Mouse (Mus musculus) neural tube, embryonic 14.5 days (tissue): Measurements from ENCODE around the gene Lmo2. TPM values are rescaled to one million over a fixed set of nuclear protein-coding genes. Genes with fewer than 3 reads are reported as not detected.

Experiments used
- ATAC-seq: fragments of 200-750 bp; cut with Nextera tagmentation; 2 replicates; pipeline ENCODE4 v1.8.0; 2017; ENCODE audit warnings: low read depth, mild to moderate bottlenecking, moderate TSS enrichment, moderate library complexity
- H3K27ac ChIP-seq: fragments of 300-500 bp; sonication (generic); 2 replicates; pipeline ENCODE4 v1.5.1; 2014; ENCODE audit warnings: low read depth, mild to moderate bottlenecking, control low read depth, low read length, moderate library complexity, mixed read lengths
- H3K27me3 ChIP-seq: fragments of 300-500 bp; sonication (generic); 2 replicates; pipeline ENCODE4 v1.6.1; 2014; ENCODE audit warnings: low read length; ENCODE audit not compliant: control insufficient read depth, insufficient read depth
- H3K36me3 ChIP-seq: fragments of 300-500 bp; sonication (generic); 2 replicates; pipeline ENCODE4 v1.6.1; 2014; ENCODE audit warnings: low read length, mixed read lengths; ENCODE audit not compliant: control insufficient read depth, insufficient read depth
- H3K4me1 ChIP-seq: fragments of 300-500 bp; sonication (generic); 2 replicates; pipeline ENCODE4 v1.6.1; 2014; ENCODE audit warnings: low read length; ENCODE audit not compliant: control insufficient read depth, insufficient read depth
- H3K4me2 ChIP-seq: fragments of 300-500 bp; sonication (generic); 2 replicates; pipeline ENCODE4 v1.6.1; 2014; ENCODE audit warnings: mild to moderate bottlenecking, low read depth, low read length, control low read depth
- H3K4me3 ChIP-seq: fragments of 300-500 bp; sonication (generic); 2 replicates; pipeline ENCODE4 v1.5.1; 2014; ENCODE audit warnings: low read depth, low read length, control low read depth, mixed read lengths
- H3K9ac ChIP-seq: fragments of 300-500 bp; sonication (generic); replicated peaks from 2 replicates; pipeline ENCODE4 v1.6.1; 2014; ENCODE audit warnings: low read depth, mild to moderate bottlenecking, control low read depth, low read length, mixed read lengths
- H3K9me3 ChIP-seq: fragments of 300-500 bp; sonication (generic); 2 replicates; pipeline ENCODE4 v1.6.1; 2016; ENCODE audit warnings: low read length; ENCODE audit not compliant: control insufficient read depth
- WGBS: fragments of 180-500 bp; shearing (Covaris S2); extraction: QIAGEN DNeasy Blood & Tissue Kit; methylation state at CpG from one replicate; pipeline ENCODE4 v1.1.7; 2014; 5-methylcytosine and 5-hydroxymethylcytosine counted together
- polyA plus RNA-seq: library from polyadenylated mRNA; unstranded; fragments of >200 nt; fragmentation: Nextera tagmentation; extraction: Ambion mirVana; gene quantifications from 2 replicates; pipeline ENCODE4 v1.2.1, GENCODE M21; 2014

The Lmo2 gene
- polyA plus RNA-seq, 1 experiment from 2014 or later = 68.0 TPM

- Histone ChIP-seq H3K27me3 (no peaks in the 10 kb centered on the region), H3K9ac (no peak overlapping the region), H3K36me3 (no peaks in the 10 kb centered on the region), H3K4me1 (no peaks in the 10 kb centered on the region), H3K27ac (no peak overlapping the region), H3K4me2 (no peak overlapping the region), H3K9me3 (no peaks in the 10 kb centered on the region), H3K4me3 (no peak overlapping the region)
- ATAC-seq = no peak
- 82% methylated on average over 2 of the region's 2 CpGs for WGBS
Measured at GRCm38 (mm10) chr2:103937670-103938069, 20.1 kb upstream of the Lmo2 start.

DNA sequence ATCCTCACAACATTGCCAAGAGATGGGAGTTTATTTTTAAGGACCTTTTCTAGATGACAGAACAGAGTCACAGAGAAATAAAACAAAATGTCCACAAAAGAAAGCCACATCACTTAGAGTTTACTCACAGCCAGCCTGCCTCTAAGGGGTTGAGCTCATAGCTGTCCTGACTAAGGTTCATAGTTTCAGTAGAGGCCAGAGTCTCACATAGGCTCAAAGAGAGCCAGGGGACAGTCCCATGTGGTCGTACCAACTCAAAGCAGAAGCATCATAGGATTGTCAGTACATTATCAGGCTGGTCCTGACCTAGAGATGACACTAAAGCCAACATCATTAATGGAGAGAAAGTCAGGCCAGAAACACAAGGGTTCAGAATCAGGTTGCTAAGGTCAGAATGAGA is 19.2 kb upstream of the Lmo2 start:
- Histone ChIP-seq H3K9me3 (no peaks in the 10 kb centered on the region), H3K4me3 (no peak overlapping the region), H3K27ac (no peak overlapping the region), H3K27me3 (no peaks in the 10 kb centered on the region), H3K4me1 (no peaks in the 10 kb centered on the region), H3K9ac (no peak overlapping the region), H3K4me2 (no peak overlapping the region), H3K36me3 (no peaks in the 10 kb centered on the region)
- ATAC-seq = no peak
- WGBS = 96% methylated on average over 1 of the region's 1 CpGs

DNA sequence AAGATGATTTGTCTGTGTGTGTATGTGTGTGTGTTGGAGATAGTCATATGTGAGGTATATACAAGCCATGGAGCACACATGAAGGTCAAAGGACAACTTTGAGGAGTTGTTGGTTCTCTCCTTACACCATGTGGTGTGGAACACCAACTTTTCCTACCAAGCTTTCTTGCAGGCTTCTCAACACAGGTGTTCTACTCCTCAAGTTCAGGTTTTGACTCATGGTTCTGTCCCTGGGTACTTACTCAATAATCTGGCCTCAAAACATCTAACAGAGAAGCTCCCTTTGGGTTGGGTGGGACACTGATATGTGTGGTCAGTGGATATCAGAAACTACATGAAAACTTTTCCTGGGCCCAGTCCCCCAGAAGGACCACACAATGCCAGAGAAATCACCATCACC is 18.8 kb upstream of the Lmo2 start:
- no peaks in the 10 kb centered on the region for H3K9me3 ChIP-seq
- H3K27ac ChIP-seq = no peak overlapping the region
- no peak overlapping the region for H3K4me2 ChIP-seq
- H3K27me3 ChIP-seq = no peaks in the 10 kb centered on the region
- no peak overlapping the region for H3K9ac ChIP-seq
- H3K4me3 ChIP-seq = no peak overlapping the region
- no peak for ATAC-seq
- H3K36me3 ChIP-seq = no peaks in the 10 kb centered on the region
- no peaks in the 10 kb centered on the region for H3K4me1 ChIP-seq

DNA sequence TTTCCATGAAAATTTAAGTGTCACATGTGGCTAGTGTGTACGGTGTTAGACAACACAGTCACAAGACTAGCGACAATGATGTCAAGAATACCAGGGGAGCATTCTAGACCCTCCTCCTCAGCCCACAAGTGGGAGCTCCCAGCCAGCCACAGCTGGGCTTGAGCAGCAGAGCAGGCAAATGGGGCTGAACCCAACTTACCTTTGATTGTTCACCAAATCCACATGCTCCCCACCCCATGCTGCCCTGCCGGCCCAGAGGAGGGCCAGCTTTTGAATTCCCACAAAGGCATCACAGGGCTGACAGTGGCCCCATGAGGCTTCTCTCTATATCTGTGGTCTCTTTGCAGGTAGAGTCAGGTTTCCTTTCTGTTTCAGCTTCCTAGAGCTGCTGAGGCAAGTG is 16.7 kb upstream of the Lmo2 start:
- Histone ChIP-seq H3K4me1 (no peaks in the 10 kb centered on the region), H3K36me3 (no peaks in the 10 kb centered on the region), H3K27ac (no peak overlapping the region), H3K9me3 (no peaks in the 10 kb centered on the region), H3K4me3 (no peak overlapping the region), H3K9ac (no peak overlapping the region), H3K4me2 (no peak overlapping the region), H3K27me3 (no peaks in the 10 kb centered on the region)
- no peak for ATAC-seq
- 75% methylated on average over 3 of the region's 3 CpGs for WGBS

GRCm38 (mm10) chr2:103944859-103945258 is 12.9 kb upstream of the Lmo2 start:
- Histone ChIP-seq H3K4me1 (no peaks in the 10 kb centered on the region), H3K4me3 (no peak overlapping the region), H3K36me3 (no peaks in the 10 kb centered on the region), H3K27ac (no peak overlapping the region), H3K9me3 (no peaks in the 10 kb centered on the region), H3K4me2 (no peak overlapping the region), H3K27me3 (no peaks in the 10 kb centered on the region), H3K9ac (no peak overlapping the region)
- WGBS = 92% methylated on average over 2 of the region's 2 CpGs
- no peak for ATAC-seq

DNA sequence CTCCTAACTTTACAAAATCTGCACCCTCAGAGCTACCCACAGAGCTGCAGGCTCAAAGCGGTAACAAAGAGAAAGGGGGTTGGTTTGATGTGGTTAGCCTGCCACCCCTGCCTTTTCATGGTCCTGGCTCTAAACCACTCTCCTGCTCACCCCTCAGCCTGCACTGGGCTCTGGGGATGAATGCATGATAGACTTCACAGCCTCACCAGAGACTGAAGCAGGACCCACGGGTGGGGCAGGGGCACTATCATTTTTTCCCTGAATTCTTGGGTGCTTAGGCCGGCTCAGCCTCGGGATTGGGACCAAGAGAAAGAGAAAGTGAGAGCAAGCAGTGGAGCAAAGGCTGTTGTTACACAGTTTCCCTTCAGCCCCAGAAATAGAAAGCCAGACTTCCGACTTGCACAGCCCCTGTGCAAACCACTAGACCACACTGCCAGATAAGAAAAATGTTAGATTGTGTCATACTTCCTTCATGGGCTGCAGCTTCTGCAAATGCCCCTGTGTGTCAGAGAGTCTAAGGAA is 12.2 kb upstream of the Lmo2 start:
- H3K4me3 ChIP-seq = no peak overlapping the region
- H3K27ac ChIP-seq = no peak overlapping the region
- no peaks in the 10 kb centered on the region for H3K36me3 ChIP-seq
- H3K4me1 ChIP-seq = no peaks in the 10 kb centered on the region
- no peak overlapping the region for H3K9ac ChIP-seq
- 74% methylated on average over 5 of the region's 5 CpGs for WGBS
- H3K9me3 ChIP-seq = no peaks in the 10 kb centered on the region
- no peaks in the 10 kb centered on the region for H3K27me3 ChIP-seq
- ATAC-seq = no peak
- H3K4me2 ChIP-seq = no peak overlapping the region

DNA sequence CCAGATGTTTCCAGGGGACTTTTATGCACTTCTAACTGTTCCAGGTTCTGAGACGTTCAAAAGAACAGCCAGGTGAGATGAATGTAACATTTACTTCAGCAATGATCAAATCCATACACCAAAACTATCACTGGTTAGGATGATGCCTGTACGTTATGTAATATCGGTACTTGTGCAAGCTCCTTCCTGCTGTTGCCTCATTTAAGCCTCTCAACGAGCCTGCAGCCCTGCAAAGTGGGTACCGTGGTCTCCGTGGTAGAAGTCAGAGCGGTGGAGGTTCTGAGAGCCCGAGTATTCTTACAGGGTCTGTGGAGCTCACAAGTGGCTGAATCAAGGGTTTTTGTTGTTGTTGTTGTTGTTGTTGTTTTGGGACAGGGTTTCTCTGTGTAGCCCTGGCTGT is 10.9 kb upstream of the Lmo2 start:
- H3K9ac ChIP-seq = no peak overlapping the region
- H3K9me3 ChIP-seq = no peaks in the 10 kb centered on the region
- 80% methylated on average over 8 of the region's 8 CpGs for WGBS
- H3K27me3 ChIP-seq = no peaks in the 10 kb centered on the region
- H3K36me3 ChIP-seq = no peaks in the 10 kb centered on the region
- H3K4me1 ChIP-seq = no peaks in the 10 kb centered on the region
- no peak overlapping the region for H3K4me3 ChIP-seq
- no peak overlapping the region for H3K27ac ChIP-seq
- H3K4me2 ChIP-seq = no peak overlapping the region
- no peak for ATAC-seq

- no peak overlapping the region for H3K27ac ChIP-seq
- no peak overlapping the region for H3K9ac ChIP-seq
- no peak overlapping the region for H3K4me3 ChIP-seq
- H3K4me2 ChIP-seq = no peak overlapping the region
- no peaks in the 10 kb centered on the region for H3K27me3 ChIP-seq
- H3K9me3 ChIP-seq = no peaks in the 10 kb centered on the region
- 57% methylated on average over 8 of the region's 8 CpGs for WGBS
- H3K4me1 ChIP-seq = no peaks in the 10 kb centered on the region
- H3K36me3 ChIP-seq = no peaks in the 10 kb centered on the region
- no peak for ATAC-seq
Measured at GRCm38 (mm10) chr2:103947982-103948655, 9.7 kb upstream of the Lmo2 start.

DNA sequence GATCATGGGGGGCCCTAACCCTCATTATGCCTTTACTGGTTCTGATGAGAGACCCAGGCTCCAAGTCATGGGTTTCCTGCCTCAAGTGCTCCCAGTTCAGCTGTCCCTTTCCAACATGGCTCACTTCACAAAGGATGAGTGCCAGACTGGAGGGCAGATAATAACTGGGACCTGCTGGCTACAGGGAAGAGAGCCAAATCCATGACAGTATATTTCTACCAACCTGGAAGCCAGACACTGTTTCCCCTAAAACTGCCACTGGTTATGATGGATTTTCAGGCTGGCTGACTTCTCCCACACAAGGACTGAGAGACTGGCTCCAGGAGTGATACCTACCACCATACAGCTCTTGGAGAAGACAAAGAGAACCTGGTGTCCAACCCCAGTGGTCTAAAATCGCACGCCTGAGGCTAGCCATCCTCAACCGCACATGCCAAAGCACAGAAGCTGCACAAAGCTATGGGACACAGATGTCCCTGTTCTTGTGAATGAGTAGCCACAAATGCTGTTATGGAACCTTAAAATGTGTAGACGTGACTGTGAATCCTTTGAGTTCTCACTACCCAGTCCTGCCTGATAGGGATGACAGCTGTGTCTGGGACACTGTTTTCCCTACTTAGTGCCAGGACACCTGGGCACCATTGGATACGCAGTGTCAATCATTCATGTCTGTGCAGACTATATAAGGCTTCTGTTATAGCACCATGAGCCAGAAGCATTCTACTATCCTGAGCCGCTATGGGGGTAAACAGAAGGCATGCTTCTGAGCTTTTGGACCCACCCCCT is 4.5 kb upstream of the Lmo2 start:
- Histone ChIP-seq H3K4me1 (no peaks in the 10 kb centered on the region), H3K4me3 (no peak overlapping the region), H3K4me2 (no peak overlapping the region), H3K27ac (peak overlapping the region; percentile 22; the same call in 1 of the 2 replicates), H3K9ac (no peak overlapping the region), H3K9me3 (no peaks in the 10 kb centered on the region), H3K36me3 (no peaks in the 10 kb centered on the region), H3K27me3 (no peaks in the 10 kb centered on the region)
- ATAC-seq = 0 out of 2 replicates have a peak, but pooled peaks have one; percentile 46
- WGBS = 89% methylated on average over 6 of the region's 6 CpGs
